Mouse (Mus musculus) urinary bladder, postnatal 14 days (tissue): ENCODE measurements around the gene Ctdspl2.
"Not testable (repeated sequence)": the region's sequence is repeated elsewhere in the genome, so short reads cannot be mapped to it uniquely, and the experiment has no call there.

ENCODE experiments used
- DNase-seq: peaks from one replicate; pipeline ENCODE4 v3.0.0; 2021; ENCODE audit warnings: low spot score

Ctdspl2 gene

DNA sequence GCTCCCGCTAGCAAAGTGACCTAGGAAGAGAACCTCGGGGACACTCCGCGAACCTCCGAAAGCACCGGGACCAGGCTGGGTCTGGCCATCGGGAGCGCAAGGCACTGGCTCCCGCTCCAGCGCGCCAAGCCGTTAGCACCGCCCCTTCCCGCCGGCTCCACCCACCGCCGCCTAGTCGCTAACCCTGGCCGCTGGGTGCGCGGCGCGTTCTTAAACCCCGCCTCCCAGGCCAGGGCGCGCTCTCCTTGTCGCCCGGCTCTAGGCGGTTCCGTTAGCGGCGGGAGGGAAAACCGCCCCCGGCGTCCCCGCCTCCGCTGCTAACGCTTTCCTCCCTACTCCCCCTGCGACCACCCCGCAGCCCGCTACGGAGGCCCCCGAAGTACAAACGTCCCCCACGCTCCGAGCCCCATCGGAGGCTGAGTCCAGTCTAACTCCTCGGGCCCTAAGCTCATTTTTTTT is at the start of gene Ctdspl2, which contains the start of gene Mageb3:
Gene Ctdspl2 (plus strand): TSS at position 237 of the 459 bp plus-strand sequence.
Gene Mageb3 (minus strand): TSS at position 328 of the 459 bp plus-strand sequence.
- DNase-seq = peak; percentile 98

DNA sequence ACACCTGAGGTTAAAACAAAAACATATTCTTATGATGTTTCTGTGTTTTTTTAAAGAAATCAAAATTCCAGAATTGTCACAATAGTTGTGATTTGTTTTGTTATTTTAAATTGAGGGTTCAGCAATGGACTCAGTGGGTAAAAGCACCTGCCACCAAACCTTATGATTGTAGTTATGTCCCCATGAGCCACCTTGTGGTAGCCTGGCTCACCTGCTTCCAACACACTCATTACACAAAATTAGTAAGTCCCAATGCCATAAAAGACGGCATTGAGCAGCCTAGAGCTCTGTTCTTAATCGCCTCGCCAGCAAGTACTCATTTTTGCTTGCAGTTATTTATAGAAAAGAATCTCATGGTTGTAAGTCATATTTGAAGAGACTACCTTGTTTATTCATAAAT is 45.8 kb upstream of the Ctdspl2 start:
- DNase-seq = no peak

DNA sequence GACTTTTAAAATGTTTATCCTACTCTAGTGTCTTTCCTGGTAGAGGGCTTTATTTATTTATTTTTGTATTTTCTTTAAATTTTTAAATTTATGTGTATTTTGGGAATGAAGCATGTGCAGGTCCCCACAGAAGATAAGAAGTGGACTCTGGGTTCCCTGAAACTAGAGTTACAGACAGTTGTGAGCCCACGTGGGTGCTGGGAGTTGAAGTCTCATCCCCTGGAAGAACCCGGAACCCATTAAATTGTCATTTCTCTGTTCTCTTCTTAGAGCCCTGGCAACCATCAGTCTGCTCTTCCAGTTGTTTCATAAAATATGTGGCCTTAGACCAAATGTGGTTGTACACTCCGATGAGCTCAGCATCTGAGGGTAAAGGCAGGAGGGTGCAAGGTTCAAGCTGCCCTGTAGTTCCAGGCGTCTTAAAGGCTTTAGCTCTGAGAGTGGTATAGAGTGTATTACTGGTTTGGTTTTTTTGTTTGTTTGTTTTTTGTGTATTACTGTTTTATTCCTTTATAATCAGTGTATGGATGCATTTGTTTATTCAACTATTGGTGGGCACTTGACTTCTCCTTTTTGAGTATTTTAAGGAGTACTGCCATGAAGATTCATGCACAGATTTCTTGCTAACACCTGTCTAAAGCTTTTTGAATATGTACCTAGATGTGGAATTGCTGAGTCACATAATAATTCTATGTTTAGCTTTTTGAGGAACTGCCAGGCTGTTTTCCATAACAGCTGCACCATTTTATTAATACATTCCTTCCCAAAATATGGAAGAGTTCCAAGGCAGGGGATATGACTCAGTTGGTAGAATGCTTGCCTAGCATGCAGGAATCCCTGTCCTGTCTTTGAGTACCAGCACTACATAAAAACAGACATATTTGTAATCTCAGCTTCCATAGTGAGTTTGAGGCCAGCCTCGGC is 39.5 kb upstream of the Ctdspl2 start:
- DNase-seq = no peak

GRCm38 (mm10) chr2:121937624-121938023 is 18.2 kb upstream of the Ctdspl2 start:
- DNase-seq = not testable (repeated sequence)

DNA sequence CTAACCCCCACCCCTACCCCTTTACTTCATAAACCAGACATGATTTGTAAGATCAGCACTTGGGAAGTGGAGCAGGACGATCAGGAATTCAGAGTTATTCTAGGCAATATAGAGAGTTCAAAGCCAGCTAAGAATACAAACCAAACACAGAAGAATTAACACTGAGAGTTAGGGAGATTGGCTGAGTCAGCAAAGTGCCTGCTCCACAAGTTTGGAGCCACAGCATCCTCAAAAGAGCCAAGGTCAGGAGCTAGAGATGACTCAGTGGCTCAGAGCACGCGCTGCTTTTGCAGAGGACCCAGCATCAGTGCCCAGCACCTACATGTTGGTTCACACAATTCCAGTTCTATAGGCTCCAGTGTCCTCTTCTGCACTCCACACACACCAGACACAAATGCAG is 12.4 kb upstream of the Ctdspl2 start:
- DNase-seq = no peak

- no peak for DNase-seq
Measured at GRCm38 (mm10) chr2:121954971-121955656, 687 bp upstream of the Ctdspl2 start.

DNA sequence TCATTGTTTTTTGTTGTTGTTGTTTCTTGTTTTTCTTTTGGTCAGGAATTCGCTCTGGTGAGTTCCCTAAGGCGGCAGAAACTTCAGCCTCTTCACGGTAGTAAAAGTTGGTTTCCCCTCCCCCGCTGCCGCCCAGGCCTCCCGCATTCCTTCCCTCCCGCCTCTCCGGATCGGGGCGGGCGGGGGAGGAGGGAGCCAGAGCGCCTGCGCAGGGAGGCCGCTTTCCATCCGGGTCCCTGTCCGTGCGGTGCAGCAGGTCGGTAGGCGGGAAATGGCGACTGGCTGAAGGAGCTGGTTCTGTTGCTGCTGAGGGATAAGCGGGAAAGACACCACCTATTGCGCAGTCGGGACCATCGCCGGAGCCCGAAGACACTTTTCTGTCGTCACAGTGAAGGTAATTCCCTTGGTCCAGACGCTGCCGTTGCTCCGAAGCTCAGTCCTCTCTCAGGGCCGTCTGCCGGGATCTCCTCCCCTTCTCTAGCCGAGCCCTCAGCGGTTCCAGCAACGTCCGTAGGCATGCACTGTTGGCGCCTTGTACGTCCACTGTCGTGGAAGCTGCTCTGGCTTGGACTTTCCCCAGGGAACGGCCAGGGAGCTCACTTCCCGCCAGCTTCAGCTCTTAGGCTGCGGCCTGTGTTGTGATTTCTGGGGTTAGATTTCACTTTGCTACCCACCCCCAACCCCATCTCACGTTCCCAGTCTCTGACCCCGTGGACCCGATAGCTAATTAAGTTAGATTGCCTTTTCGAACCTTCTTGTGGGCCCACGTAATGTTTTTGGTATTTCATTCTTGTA is 620 bp downstream of the Ctdspl2 start:
- peak; percentile 96 for DNase-seq

- no peak for DNase-seq
Measured at GRCm38 (mm10) chr2:121957216-121957792, 1.5 kb downstream of the Ctdspl2 start.

DNA sequence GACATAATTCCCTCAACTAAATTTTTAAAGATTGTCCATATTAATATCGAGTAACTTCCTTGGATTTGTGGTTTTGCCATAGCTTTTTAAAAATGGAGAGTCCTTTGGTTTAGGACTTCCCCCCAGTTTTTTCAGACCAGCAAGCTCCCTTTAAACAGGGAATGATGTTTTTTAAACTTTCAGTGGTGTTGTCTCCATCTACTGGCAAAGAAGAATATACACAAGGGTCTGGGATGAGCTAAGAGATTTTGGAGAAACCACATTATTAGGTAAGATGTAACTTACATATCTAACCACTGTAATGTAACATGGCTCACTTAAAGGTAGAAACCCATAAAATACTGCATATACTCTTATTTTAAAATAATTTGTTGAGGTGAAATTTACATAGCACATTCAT is 39.9 kb downstream of the Ctdspl2 start:
- DNase-seq = no peak

DNA sequence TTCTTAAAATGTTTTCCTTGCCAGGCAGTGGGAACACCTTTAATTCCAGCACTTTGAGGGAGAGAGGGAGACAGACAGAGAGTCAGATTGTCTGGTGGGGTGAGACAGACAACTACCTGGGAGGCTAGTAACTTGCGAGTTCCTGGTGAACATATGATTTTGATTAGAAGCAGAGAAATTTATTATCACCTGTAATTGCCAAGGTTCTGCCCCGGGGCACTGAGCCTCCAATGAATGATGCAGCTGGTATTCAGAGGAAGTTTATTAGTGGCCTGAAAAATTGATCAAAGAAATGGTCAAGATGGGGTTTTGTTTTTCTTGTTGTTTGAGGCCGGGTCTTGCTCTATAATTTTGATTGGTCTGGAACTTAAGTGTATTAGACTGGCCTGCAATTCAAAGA is 53.0 kb downstream of the Ctdspl2 start:
- no peak for DNase-seq

- no peak for DNase-seq
Measured at GRCm38 (mm10) chr2:122011441-122011840, 55.6 kb downstream of the Ctdspl2 start.

DNA sequence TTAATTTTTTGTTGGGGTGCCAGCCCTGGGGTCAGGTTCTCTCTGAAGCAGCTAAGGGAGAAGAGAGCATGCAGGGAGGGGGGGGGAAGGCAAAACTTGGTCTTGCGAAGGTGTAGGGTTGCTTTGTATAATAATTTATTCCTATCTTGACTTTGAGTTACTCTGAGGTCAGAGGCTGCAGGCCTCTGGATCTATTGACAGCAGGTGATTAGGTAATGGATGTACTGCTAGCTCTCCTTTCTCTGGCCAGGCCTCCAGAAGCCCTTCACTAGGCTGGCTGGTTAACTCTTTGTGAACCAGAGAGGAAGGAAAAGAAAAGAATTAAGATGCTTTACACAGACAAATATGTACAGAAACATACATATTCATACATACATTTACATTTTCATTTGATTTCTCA is 62.9 kb downstream of the Ctdspl2 start:
- no peak for DNase-seq

- DNase-seq = no peak
Measured at GRCm38 (mm10) chr2:122022284-122022683, 66.5 kb downstream of the Ctdspl2 start.

- DNase-seq = not testable (repeated sequence)
Measured at GRCm38 (mm10) chr2:122027091-122027490, 71.3 kb downstream of the Ctdspl2 start.

- DNase-seq = peak; percentile 89
Measured at GRCm38 (mm10) chr2:122027862-122028755, 72.3 kb downstream of the Ctdspl2 start, which contains the start of gene Eif3j1. TSS of gene Eif3j1 (plus strand) at chr2:122028546.

- DNase-seq = peak; percentile 38
Measured at GRCm38 (mm10) chr2:122028756-122029700, 73.2 kb downstream of the Ctdspl2 start.

- no peak for DNase-seq
Measured at GRCm38 (mm10) chr2:122031970-122032369, 76.2 kb downstream of the Ctdspl2 start.

GRCm38 (mm10) chr2:122036064-122036463 is 80.3 kb downstream of the Ctdspl2 start:
- DNase-seq = no peak

- DNase-seq = no peak
Measured at GRCm38 (mm10) chr2:122043926-122044325, 88.1 kb downstream of the Ctdspl2 start.
